Mouse (Mus musculus) embryonic facial prominence, embryonic 13.5 days (tissue): ENCODE measurements at regions not wholly inside any gene's neighbourhood (a gene's known extent, or its start where the extent isn't known, plus 50 kb on each side); places are given as distances from the start of the nearest gene placed in this dataset.

Source experiments
- ATAC-seq: fragments of 200-750 bp; cut with Nextera tagmentation; 2 replicates; pipeline ENCODE4 v1.8.0; 2017; ENCODE audit warnings: low read depth; ENCODE audit not compliant: insufficient number of reproducible peaks, insufficient read depth, low FRiP score, low TSS enrichment
- H3K27ac ChIP-seq: fragments of 300-500 bp; sonication (generic); 2 replicates; pipeline ENCODE4 v1.5.1; 2015; ENCODE audit warnings: moderate library complexity, mild to moderate bottlenecking, inconsistent platforms
- H3K27me3 ChIP-seq: fragments of 300-500 bp; sonication (generic); 2 replicates; pipeline ENCODE4 v1.6.1; 2015; ENCODE audit warnings: mild to moderate bottlenecking, inconsistent platforms
- H3K36me3 ChIP-seq: fragments of 300-500 bp; sonication (generic); 2 replicates; pipeline ENCODE4 v1.6.1; 2015; ENCODE audit warnings: mild to moderate bottlenecking, inconsistent platforms
- H3K4me1 ChIP-seq: fragments of 300-500 bp; sonication (generic); 2 replicates; pipeline ENCODE4 v1.6.1; 2015; ENCODE audit warnings: inconsistent platforms
- H3K4me2 ChIP-seq: fragments of 300-500 bp; sonication (generic); 2 replicates; pipeline ENCODE4 v1.6.1; 2015; ENCODE audit warnings: moderate library complexity, mild to moderate bottlenecking, inconsistent platforms
- H3K4me3 ChIP-seq: fragments of 300-500 bp; sonication (generic); 2 replicates; pipeline ENCODE4 v1.5.1; 2015; ENCODE audit warnings: mild to moderate bottlenecking, inconsistent platforms
- H3K9ac ChIP-seq: fragments of 300-500 bp; sonication (generic); 2 replicates; pipeline ENCODE4 v1.6.1; 2015; ENCODE audit warnings: mild to moderate bottlenecking, inconsistent platforms
- H3K9me3 ChIP-seq: fragments of 300-500 bp; sonication (generic); 2 replicates; pipeline ENCODE4 v1.6.1; 2016; ENCODE audit warnings: inconsistent platforms
- WGBS: fragments of 180-500 bp; shearing (Covaris S2); methylation state at CpG from one replicate; pipeline ENCODE4 v1.1.7; 2015; ENCODE audit warnings: mixed read lengths; 5-methylcytosine and 5-hydroxymethylcytosine counted together

GRCm38 (mm10) chr8:30570547-30570946 lies 2858.0 kb upstream of the 5930422O12Rik start:
- ATAC-seq, result no peak
- Histone ChIP-seq H3K9me3 (no peaks in the 10 kb centered on the region), H3K27me3 (no peaks in the 10 kb centered on the region), H3K27ac (no peak overlapping the region), H3K36me3 (no peaks in the 10 kb centered on the region), H3K9ac (no peak overlapping the region), H3K4me3 (no peak overlapping the region), H3K4me1 (peaks cover 8% of the 10 kb centered on the region; the same call in 1 of the 2 replicates), H3K4me2 (no peak overlapping the region)
- 74% methylated on average over 5 of the region's 5 CpGs for WGBS

GRCm38 (mm10) chr8:30587508-30587907 lies 2841.0 kb upstream of the 5930422O12Rik start:
- no peaks in the 10 kb centered on the region for H3K36me3 ChIP-seq
- H3K27me3 ChIP-seq, result no peaks in the 10 kb centered on the region
- H3K27ac ChIP-seq, result no peak overlapping the region
- WGBS, result 77% methylated on average over 5 of the region's 5 CpGs
- no peak overlapping the region for H3K4me2 ChIP-seq
- no peak overlapping the region for H3K9ac ChIP-seq
- no peak overlapping the region for H3K4me3 ChIP-seq
- no peaks in the 10 kb centered on the region for H3K9me3 ChIP-seq
- ATAC-seq, result no peak
- H3K4me1 ChIP-seq, result peaks cover 6% of the 10 kb centered on the region; the same call in 1 of the 2 replicates

GRCm38 (mm10) chr8:30602421-30602820 lies 2826.1 kb upstream of the 5930422O12Rik start:
- no CpG with 5 or more reads among the region's 1 CpGs for WGBS
- H3K27ac ChIP-seq, result no peak overlapping the region

DNA sequence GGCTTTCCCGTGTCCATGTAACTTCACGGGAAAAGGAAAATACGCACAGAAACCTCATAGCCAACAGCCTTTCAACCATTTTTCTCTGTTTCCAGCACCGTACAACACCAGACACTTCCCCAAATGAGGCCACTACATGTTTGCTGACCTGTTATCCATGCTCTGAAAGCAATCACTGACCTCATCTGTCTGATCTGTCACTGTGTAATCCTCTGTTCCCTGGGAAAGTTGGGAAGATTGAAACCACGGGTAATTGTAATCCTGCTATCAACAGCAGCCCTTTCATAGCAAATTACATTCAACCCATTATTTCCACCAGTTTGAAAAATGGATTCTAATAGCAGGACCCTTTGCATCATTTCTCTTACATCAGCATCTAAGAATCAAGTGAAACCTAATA lies 2798.2 kb upstream of the 5930422O12Rik start:
- Histone ChIP-seq H3K36me3 (no peaks in the 10 kb centered on the region), H3K4me1 (no peaks in the 10 kb centered on the region), H3K4me3 (no peak overlapping the region), H3K27ac (no peak overlapping the region), H3K4me2 (no peak overlapping the region), H3K27me3 (no peaks in the 10 kb centered on the region), H3K9ac (no peak overlapping the region), H3K9me3 (no peaks in the 10 kb centered on the region)
- 74% methylated on average over 5 of the region's 5 CpGs for WGBS
- no peak for ATAC-seq

More at GRCm38 (mm10) chr8:30602421-30602820, 2826.1 kb upstream of the 5930422O12Rik start:
- Histone ChIP-seq H3K4me1 (no peaks in the 10 kb centered on the region), H3K36me3 (no peaks in the 10 kb centered on the region), H3K4me2 (no peak overlapping the region), H3K4me3 (no peak overlapping the region), H3K27me3 (no peaks in the 10 kb centered on the region), H3K9me3 (no peaks in the 10 kb centered on the region), H3K9ac (no peak overlapping the region)
- ATAC-seq, result no peak

DNA sequence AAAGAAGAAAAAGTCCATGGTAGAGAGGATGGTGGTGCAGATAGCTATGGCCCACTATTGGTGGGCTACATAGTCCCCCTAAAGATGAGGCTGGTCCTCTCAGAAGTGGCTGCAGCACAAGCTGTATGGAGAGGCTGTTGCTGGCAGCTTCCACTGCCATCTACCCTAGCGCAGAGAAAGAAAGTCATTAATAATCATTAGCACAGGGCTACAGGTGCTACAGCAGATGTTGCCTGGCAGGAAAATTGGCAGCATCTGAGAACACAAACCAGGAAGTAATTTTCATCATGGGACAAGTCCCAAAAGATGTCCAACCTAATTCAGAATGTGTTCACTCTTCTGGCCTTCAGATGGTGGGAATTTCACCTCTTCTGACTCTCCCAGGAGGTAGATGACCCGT lies 2791.7 kb upstream of the 5930422O12Rik start:
- 78% methylated on average over 2 of the region's 2 CpGs for WGBS
- no peak for ATAC-seq
- Histone ChIP-seq H3K27ac (no peak overlapping the region), H3K4me1 (no peaks in the 10 kb centered on the region), H3K4me3 (no peak overlapping the region), H3K9ac (no peak overlapping the region), H3K36me3 (no peaks in the 10 kb centered on the region), H3K9me3 (no peaks in the 10 kb centered on the region), H3K4me2 (no peak overlapping the region), H3K27me3 (no peaks in the 10 kb centered on the region)

DNA sequence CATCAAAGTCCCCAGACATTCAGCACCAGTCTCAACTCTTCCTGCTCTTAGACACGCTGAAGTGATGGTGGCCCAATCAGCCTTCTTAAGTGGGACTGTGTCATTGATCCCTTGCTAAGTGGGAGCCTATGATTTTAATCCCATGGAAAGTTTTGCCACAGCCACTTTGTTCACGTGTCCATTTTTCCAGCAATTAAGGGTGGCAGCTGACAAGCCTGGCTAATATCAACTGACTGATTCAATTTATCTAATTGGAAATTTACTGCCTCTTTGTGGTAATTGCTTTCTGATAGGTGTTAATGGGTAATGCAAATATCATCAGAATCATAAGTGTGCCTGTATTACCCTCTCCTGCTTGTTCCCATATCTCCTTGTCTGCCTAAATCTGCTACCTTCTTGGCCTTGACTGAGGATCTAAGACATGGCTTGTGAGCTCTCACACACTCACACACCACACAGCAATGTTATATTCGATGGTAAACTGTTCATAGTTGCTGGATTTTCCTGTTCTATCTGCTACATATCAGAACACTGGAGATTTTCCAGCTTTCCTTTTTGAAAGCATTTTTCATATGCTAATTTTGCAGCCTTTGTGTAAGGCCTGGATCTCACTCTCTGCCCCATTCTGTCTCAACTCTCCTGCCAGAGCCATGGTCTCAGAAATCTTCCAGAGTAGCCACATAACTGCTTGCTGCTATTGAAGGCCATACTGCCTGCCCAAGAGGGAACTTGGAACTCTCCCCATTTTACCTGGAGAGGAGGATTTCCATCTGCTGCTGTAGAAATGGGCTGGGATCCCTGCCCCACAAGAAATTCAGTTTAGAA lies 2785.4 kb upstream of the 5930422O12Rik start:
- 63% methylated on average over 3 of the region's 3 CpGs for WGBS
- Histone ChIP-seq H3K36me3 (no peaks in the 10 kb centered on the region), H3K4me1 (no peaks in the 10 kb centered on the region), H3K9ac (no peak overlapping the region), H3K27me3 (no peaks in the 10 kb centered on the region), H3K4me3 (no peak overlapping the region), H3K4me2 (no peak overlapping the region), H3K27ac (no peak overlapping the region), H3K9me3 (no peaks in the 10 kb centered on the region)
- no peak for ATAC-seq

- H3K4me3 ChIP-seq, result no peak overlapping the region
- H3K36me3 ChIP-seq, result no peaks in the 10 kb centered on the region
- no peaks in the 10 kb centered on the region for H3K4me1 ChIP-seq
- H3K4me2 ChIP-seq, result no peak overlapping the region
- H3K9ac ChIP-seq, result no peak overlapping the region
- no peaks in the 10 kb centered on the region for H3K27me3 ChIP-seq
- ATAC-seq, result no peak
- no peak overlapping the region for H3K27ac ChIP-seq
- H3K9me3 ChIP-seq, result no peaks in the 10 kb centered on the region
Measured at GRCm38 (mm10) chr8:30648497-30648896, 2780.0 kb upstream of the 5930422O12Rik start.

DNA sequence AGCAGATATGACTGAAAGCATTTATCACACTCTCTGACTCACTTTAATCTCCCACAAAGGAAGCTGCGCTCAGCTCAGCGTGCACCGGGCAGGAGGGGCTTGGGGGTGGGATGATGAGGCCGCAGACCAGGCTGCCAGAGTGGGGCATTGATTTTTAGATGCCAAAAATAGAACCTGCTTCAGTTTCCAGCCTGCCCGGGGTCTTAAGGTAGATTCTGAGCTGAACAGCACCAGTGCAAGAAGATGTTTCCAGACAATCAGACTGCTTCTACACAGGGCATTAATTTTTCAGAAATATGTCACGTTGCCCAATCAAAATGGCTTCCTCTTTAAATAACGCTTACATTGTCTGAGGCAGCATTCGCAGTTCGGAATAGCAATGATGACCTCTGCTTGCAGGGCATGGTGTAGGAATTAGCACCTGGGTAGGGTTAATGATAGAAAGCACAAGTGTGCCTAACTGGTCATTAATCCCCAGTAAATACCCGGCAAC lies 2772.7 kb upstream of the 5930422O12Rik start:
- Histone ChIP-seq H3K9ac (no peak overlapping the region), H3K27me3 (no peaks in the 10 kb centered on the region), H3K36me3 (no peaks in the 10 kb centered on the region), H3K9me3 (no peaks in the 10 kb centered on the region), H3K4me1 (no peaks in the 10 kb centered on the region), H3K4me2 (no peak overlapping the region), H3K27ac (no peak overlapping the region), H3K4me3 (no peak overlapping the region)
- WGBS, result 71% methylated on average over 10 of the region's 10 CpGs
- ATAC-seq, result no peak

DNA sequence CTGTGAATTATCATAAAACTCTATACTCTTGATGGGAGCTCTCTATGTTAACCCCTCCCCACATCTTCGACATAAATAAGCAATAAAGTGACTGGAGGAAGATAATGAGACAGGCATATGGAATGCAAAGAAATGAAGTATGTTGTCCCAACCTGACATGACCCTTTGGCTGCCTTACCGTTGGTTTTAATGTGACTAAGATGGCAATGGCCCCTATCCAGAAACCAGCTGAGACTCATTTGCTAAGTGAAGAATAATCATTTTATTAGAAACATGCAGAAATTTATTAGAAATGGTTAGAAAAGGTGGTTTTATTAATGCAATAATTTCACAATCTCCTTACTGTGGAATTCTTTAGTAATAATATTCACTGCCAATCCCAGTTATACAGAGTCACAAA lies 2767.2 kb upstream of the 5930422O12Rik start:
- no peaks in the 10 kb centered on the region for H3K27me3 ChIP-seq
- ATAC-seq, result no peak
- WGBS, result 62% methylated on average over 2 of the region's 2 CpGs

GRCm38 (mm10) chr8:30669451-30669850 lies 2759.1 kb upstream of the 5930422O12Rik start:
- Histone ChIP-seq H3K9ac (no peak overlapping the region), H3K4me2 (no peak overlapping the region), H3K27me3 (no peaks in the 10 kb centered on the region), H3K4me3 (no peak overlapping the region), H3K27ac (no peak overlapping the region), H3K4me1 (no peaks in the 10 kb centered on the region), H3K9me3 (no peaks in the 10 kb centered on the region), H3K36me3 (no peaks in the 10 kb centered on the region)
- 51% methylated on average over 4 of the region's 4 CpGs for WGBS
- no peak for ATAC-seq

More for the DNA sequence above, 2767.2 kb upstream of the 5930422O12Rik start:
- no peak overlapping the region for H3K9ac ChIP-seq
- H3K4me3 ChIP-seq, result no peak overlapping the region
- no peaks in the 10 kb centered on the region for H3K4me1 ChIP-seq
- H3K36me3 ChIP-seq, result no peaks in the 10 kb centered on the region
- H3K4me2 ChIP-seq, result no peak overlapping the region
- no peak overlapping the region for H3K27ac ChIP-seq
- H3K9me3 ChIP-seq, result no peaks in the 10 kb centered on the region

DNA sequence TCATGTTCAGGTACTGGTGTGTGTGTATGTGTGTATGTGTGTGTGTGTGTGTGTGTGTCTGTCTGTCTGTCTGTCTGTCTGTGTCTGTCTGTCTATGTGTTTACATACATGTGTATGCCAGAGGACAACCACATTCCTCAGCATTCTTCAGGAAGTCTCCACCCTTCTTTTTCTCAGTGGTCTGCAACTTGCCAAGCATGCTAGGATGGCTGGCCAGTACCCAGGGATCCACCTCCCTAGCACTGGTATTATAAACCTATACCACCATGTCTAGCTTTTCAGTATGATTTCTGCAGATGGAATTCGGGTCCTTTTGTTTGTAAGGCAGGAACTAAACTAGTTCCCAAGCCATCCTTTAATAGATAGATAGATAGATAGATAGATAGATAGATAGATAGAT lies 2751.1 kb upstream of the 5930422O12Rik start:
- no peak overlapping the region for H3K9ac ChIP-seq
- H3K9me3 ChIP-seq, result no peaks in the 10 kb centered on the region
- H3K4me3 ChIP-seq, result no peak overlapping the region
- 78% methylated on average over 1 of the region's 1 CpGs for WGBS
- no peaks in the 10 kb centered on the region for H3K36me3 ChIP-seq
- H3K4me1 ChIP-seq, result no peaks in the 10 kb centered on the region
- ATAC-seq, result no peak
- no peak overlapping the region for H3K4me2 ChIP-seq
- no peaks in the 10 kb centered on the region for H3K27me3 ChIP-seq
- H3K27ac ChIP-seq, result no peak overlapping the region

GRCm38 (mm10) chr8:30682169-30682568 lies 2746.3 kb upstream of the 5930422O12Rik start:
- WGBS, result 55% methylated on average over 3 of the region's 3 CpGs
- no peaks in the 10 kb centered on the region for H3K36me3 ChIP-seq
- no peak overlapping the region for H3K4me3 ChIP-seq
- H3K4me1 ChIP-seq, result no peaks in the 10 kb centered on the region
- H3K9ac ChIP-seq, result no peak overlapping the region
- H3K27ac ChIP-seq, result no peak overlapping the region
- no peaks in the 10 kb centered on the region for H3K9me3 ChIP-seq
- ATAC-seq, result no peak
- no peaks in the 10 kb centered on the region for H3K27me3 ChIP-seq
- no peak overlapping the region for H3K4me2 ChIP-seq
